Mouse (Mus musculus) kidney, embryonic 16.5 days (tissue): Measurements from ENCODE around the gene Mag. TPM values are rescaled to one million over a fixed set of nuclear protein-coding genes. Genes with fewer than 3 reads are reported as not detected.

ENCODE experiments used
- ATAC-seq: fragments of 200-750 bp; cut with Nextera tagmentation; 2 replicates; pipeline ENCODE4 v1.8.0; 2017; ENCODE audit warnings: moderate TSS enrichment; ENCODE audit not compliant: low FRiP score, low TSS enrichment
- H3K27ac ChIP-seq: fragments of 300-500 bp; sonication (generic); 2 replicates; pipeline ENCODE4 v1.5.1; 2014; ENCODE audit warnings: low read length
- H3K27me3 ChIP-seq: fragments of 300-500 bp; sonication (generic); 2 replicates; pipeline ENCODE4 v1.6.1; 2014; ENCODE audit warnings: low read length, control low read depth, mixed read lengths; ENCODE audit not compliant: insufficient read depth
- H3K36me3 ChIP-seq: fragments of 300-500 bp; sonication (generic); 2 replicates; pipeline ENCODE4 v1.6.1; 2014; ENCODE audit warnings: low read length, control low read depth, mixed read lengths; ENCODE audit not compliant: insufficient read depth
- H3K4me1 ChIP-seq: fragments of 300-500 bp; sonication (generic); 2 replicates; pipeline ENCODE4 v1.6.1; 2014; ENCODE audit warnings: low read length, control low read depth, mixed read lengths; ENCODE audit not compliant: insufficient read depth
- H3K4me2 ChIP-seq: fragments of 300-500 bp; sonication (generic); replicated peaks from 2 replicates; pipeline ENCODE4 v1.6.1; 2014; ENCODE audit warnings: low read depth, low read length
- H3K4me3 ChIP-seq: fragments of 300-500 bp; sonication (generic); 2 replicates; pipeline ENCODE4 v1.5.1; 2014; ENCODE audit warnings: mild to moderate bottlenecking, low read length
- H3K9ac ChIP-seq: fragments of 300-500 bp; sonication (generic); replicated peaks from 2 replicates; pipeline ENCODE4 v1.6.1; 2014; ENCODE audit warnings: low read length
- H3K9me3 ChIP-seq: fragments of 300-500 bp; sonication (generic); 2 replicates; pipeline ENCODE4 v1.6.1; 2016; ENCODE audit warnings: low read length, control low read depth
- WGBS: fragments of 180-500 bp; shearing (Covaris S2); extraction: QIAGEN DNeasy Blood & Tissue Kit; methylation state at CpG from one replicate; pipeline ENCODE4 v1.1.7; 2014; 5-methylcytosine and 5-hydroxymethylcytosine counted together
- polyA plus RNA-seq: library from polyadenylated mRNA; unstranded; fragments of >200 nt; fragmentation: Nextera tagmentation; extraction: Ambion mirVana; gene quantifications from 2 replicates; pipeline ENCODE4 v1.2.1, GENCODE M21; 2015

Mag gene
- 0.59 and 0.74 TPM in 2 replicates for polyA plus RNA-seq

DNA sequence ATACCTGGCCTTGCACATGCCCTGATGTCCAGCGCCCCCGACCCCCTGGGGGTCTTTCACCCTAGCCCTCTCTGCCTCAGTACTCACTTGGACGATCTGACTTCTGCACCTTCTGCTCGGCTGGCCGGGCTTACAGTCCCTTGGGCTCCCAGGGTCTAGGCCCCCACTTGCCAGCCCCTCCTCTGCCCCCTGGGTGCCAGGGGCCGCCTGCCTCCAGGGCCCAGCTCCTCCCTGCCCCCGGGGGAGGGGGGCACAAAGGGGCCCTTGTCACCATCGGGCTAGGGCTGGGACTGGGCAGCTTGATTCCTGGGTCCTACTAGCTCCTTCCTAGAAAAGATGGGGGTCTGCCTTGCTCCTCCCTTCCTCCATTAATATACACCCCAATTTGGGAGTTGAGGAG is at the start of gene Mag:
Mag (minus strand) TSS at position 142 of the 400 bp plus-strand sequence.
- Histone ChIP-seq H3K4me3 (no peak within 1 kb of the TSS), H3K4me2 (no peak within 1 kb of the TSS), H3K9me3 (no peaks in the 10 kb centered on the region), H3K4me1 (no peaks in the 10 kb centered on the region), H3K27me3 (no peaks in the 10 kb centered on the region), H3K36me3 (no peaks in the 10 kb centered on the region), H3K27ac (no peak within 1 kb of the TSS), H3K9ac (no peak within 1 kb of the TSS)
- no peak for ATAC-seq
- WGBS = 73% methylated on average over 7 of the region's 8 CpGs

GRCm38 (mm10) chr7:30964366-30964765 is 49.7 kb upstream of the Mag start:
- 78% methylated on average over 7 of the region's 7 CpGs for WGBS
- Histone ChIP-seq H3K27ac (no peak overlapping the region), H3K27me3 (no peaks in the 10 kb centered on the region), H3K4me2 (no peak overlapping the region), H3K36me3 (peaks cover 4% of the 10 kb centered on the region), H3K4me3 (no peak overlapping the region), H3K9ac (no peak overlapping the region), H3K4me1 (no peaks in the 10 kb centered on the region), H3K9me3 (no peaks in the 10 kb centered on the region)
- ATAC-seq = no peak

DNA sequence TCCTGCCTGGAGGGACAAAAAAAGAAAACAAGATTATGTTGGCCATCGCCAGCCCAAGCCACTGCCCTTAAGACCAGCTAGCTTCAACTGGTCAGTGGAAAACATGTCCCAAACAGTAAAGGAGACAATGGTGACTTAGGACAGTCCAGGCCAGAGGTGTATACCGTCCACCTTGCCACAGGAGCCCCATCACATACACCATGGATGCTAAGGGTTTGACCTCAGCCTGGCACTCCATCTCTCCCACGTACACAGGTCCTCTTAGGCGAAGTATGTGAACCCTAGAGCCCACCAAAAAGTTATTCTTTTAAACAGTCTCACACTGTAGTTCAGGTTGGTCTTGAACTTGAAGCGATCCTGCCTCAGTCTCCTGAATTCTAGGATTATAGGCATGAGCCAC is 48.2 kb upstream of the Mag start:
- Histone ChIP-seq H3K4me3 (no peak overlapping the region), H3K9ac (no peak overlapping the region), H3K27ac (no peak overlapping the region), H3K4me2 (no peak overlapping the region), H3K4me1 (peaks cover 9% of the 10 kb centered on the region), H3K36me3 (peaks cover 12% of the 10 kb centered on the region), H3K9me3 (no peaks in the 10 kb centered on the region), H3K27me3 (no peaks in the 10 kb centered on the region)
- 93% methylated on average over 5 of the region's 5 CpGs for WGBS
- no peak for ATAC-seq

DNA sequence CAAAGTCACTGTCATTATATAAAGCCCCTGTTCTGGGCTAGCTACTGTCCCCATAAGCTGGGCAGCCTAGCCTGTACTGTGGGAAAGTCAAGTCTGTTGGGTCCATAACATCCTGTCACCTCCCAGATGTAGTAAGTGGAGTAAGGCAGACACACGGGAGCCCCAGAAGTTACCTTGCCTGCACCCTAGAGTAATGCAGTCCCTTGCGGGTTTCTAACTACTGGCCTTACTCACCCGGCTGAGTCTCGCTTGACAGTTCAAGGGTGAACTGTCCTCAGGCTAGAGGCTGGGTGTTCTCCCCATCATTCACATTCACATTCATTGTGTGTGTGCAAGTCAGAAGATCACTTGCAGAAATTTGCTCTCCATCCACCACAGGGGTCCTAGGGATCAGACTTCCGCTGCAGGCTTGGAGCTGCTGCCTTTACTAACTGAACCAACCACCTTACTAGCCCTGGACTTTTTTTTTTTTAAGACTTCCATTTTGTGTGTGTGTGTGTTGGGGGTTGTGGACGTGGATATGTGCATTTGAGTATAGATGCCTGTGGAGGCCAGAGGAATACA is 45.2 kb upstream of the Mag start:
- H3K4me2 ChIP-seq = no peak overlapping the region
- peaks cover 12% of the 10 kb centered on the region for H3K36me3 ChIP-seq
- no peaks in the 10 kb centered on the region for H3K27me3 ChIP-seq
- no peak overlapping the region for H3K9ac ChIP-seq
- no peak overlapping the region for H3K4me3 ChIP-seq
- no peak for ATAC-seq
- H3K27ac ChIP-seq = no peak overlapping the region
- peaks cover 19% of the 10 kb centered on the region for H3K4me1 ChIP-seq
- 88% methylated on average over 6 of the region's 6 CpGs for WGBS
- H3K9me3 ChIP-seq = no peaks in the 10 kb centered on the region

GRCm38 (mm10) chr7:30958866-30959487 is 44.3 kb upstream of the Mag start:
- no peaks in the 10 kb centered on the region for H3K9me3 ChIP-seq
- WGBS = 99% methylated on average over 9 of the region's 9 CpGs
- H3K36me3 ChIP-seq = peaks cover 20% of the 10 kb centered on the region
- no peak overlapping the region for H3K9ac ChIP-seq
- no peak for ATAC-seq
- H3K4me1 ChIP-seq = peaks cover 22% of the 10 kb centered on the region
- no peak overlapping the region for H3K27ac ChIP-seq
- no peaks in the 10 kb centered on the region for H3K27me3 ChIP-seq
- no peak overlapping the region for H3K4me2 ChIP-seq
- no peak overlapping the region for H3K4me3 ChIP-seq

DNA sequence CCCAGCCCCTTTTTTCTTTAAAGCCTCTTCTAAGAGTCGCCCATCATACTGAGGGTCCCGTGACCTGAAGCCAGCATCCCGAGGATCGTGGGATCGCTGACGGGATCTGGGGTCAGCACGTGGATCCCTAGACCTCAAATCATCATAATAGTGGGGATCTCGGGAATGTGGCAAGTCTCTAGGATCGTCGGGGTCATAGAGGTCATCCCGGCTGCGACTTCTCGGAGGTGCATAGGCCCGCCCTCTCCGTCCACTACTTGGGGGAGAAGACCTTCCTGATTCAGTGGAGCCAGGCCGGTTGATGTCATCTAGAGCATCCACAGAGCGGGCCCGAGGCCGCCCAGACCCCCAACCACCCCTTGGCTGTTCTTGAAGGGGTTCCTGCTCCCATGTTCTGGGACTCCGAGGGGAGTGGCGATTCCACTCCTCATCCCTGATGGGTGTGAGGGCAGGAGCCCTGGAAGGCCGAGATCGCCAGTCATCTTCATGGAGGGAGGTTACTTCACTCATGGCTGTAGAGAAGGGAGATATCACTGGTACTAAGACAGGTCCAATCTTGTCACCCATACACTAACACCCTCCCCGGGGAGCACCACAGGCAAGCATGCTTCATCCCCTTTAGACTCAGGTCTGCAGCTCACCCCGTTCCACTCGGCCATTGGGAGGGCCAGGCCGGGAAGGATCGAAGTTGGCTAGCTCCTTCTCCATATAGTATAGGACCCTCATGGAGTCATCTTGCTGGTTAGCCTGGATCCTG is 43.6 kb upstream of the Mag start:
- H3K36me3 ChIP-seq = peaks cover 24% of the 10 kb centered on the region
- no peaks in the 10 kb centered on the region for H3K9me3 ChIP-seq
- no peaks in the 10 kb centered on the region for H3K27me3 ChIP-seq
- H3K27ac ChIP-seq = peak overlapping the region; percentile 98
- H3K4me1 ChIP-seq = peaks cover 22% of the 10 kb centered on the region
- H3K9ac ChIP-seq = peak overlapping the region; percentile 93
- H3K4me3 ChIP-seq = peak overlapping the region; percentile 74
- WGBS = 69% methylated on average over 28 of the region's 28 CpGs
- peak overlapping the region; percentile 84 for H3K4me2 ChIP-seq
- ATAC-seq = no peak

DNA sequence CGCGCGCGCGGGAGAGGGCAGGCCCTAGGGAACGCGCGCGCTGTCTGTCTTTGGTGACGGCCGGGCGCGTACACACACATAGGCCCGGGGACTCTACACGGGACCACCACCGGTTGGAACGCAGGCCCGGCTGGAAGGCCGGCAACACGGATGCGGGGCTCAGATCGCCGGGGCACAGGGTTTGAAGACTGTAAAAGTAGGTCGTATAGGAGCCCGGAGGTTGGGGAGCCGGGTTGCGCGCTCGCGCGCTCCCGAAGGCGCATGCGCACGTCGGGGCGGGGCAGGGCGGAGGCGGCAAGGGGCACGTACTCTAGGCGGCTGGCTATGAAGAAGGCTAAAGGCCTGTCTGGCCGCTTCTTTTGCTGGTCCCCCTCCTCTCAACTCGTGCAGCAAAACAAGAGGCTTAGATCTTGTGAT is 42.7 kb upstream of the Mag start:
- peak; percentile 46 for ATAC-seq
- no peaks in the 10 kb centered on the region for H3K9me3 ChIP-seq

DNA sequence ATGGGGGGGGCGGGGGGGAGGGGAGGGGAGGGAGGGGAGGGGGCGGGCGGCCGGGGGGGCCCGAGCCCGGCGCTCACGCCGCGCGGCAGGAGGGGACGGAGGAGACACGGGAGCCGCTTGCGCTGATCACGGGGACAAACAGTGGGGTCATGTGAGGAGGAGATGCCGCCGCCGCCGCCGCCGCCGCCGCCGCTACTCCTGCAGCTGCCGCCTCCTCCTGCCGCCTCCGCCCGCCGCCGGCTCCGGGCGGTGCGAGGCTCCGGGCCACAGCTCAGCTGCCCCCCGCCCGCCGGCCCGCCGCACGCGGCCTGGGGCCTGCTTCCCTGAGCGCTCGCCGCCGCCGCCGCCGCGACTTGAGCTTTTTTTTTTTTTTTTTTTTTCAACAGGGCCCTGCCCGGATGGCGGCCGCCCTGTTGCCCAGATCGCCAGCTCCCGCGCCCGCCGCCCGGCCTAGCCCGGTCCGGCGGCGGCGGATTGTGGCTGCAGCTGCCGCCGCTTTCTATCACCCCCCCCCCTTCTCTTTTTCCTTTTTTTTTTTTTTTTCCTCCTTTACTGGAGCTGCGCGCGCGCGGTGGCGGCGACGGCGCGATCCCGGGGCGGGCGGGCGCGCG is 42.2 kb upstream of the Mag start, which contains the start of gene Usf2:
Usf2 (minus strand) TSS at position 48 of the 611 bp plus-strand sequence.
- peaks cover 22% of the 10 kb centered on the region for H3K4me1 ChIP-seq
- peak within 1 kb of the TSS; percentile 84 for H3K4me2 ChIP-seq
- peaks cover 39% of the 10 kb centered on the region for H3K36me3 ChIP-seq
- H3K27me3 ChIP-seq = no peaks in the 10 kb centered on the region
- peak within 1 kb of the TSS; percentile 74 for H3K4me3 ChIP-seq
- peak within 1 kb of the TSS; percentile 93 for H3K9ac ChIP-seq
- H3K27ac ChIP-seq = peak within 1 kb of the TSS; percentile 98
- H3K9me3 ChIP-seq = no peaks in the 10 kb centered on the region
- peak; percentile 60; the same call in 1 of the 2 replicates for ATAC-seq
- WGBS = 0% methylated on average over 35 of the region's 82 CpGs

More for the DNA sequence above, 42.7 kb upstream of the Mag start:
- Histone ChIP-seq H3K27me3 (no peaks in the 10 kb centered on the region), H3K36me3 (peaks cover 34% of the 10 kb centered on the region), H3K27ac (peak overlapping the region; percentile 98), H3K9ac (peak overlapping the region; percentile 93), H3K4me3 (peak overlapping the region; percentile 74), H3K4me1 (peaks cover 22% of the 10 kb centered on the region), H3K4me2 (peak overlapping the region; percentile 84)
- WGBS = under 1% methylated on average over 43 of the region's 43 CpGs

DNA sequence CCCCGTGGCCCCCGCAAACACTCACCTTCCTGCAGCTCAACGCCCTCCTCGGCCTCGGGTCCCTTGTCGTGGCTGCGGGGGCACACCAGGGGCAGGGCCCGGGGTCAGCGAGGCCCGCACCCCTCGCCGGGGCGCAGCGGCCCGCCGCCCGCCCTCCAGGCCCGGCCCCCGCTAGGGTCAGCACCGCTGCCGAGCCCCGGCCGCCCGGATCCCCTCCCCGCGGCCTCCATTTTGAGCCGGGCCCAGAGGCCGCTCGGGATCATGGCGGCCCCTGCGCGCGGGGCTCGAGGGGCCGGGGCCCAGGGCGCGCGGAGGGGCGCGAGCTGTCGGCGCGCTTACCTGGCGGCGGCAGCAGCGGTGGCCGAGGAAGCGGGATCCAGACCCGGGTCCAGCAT is 41.7 kb upstream of the Mag start:
- no peaks in the 10 kb centered on the region for H3K9me3 ChIP-seq
- peaks cover 41% of the 10 kb centered on the region for H3K36me3 ChIP-seq
- WGBS = 0% methylated on average over 31 of the region's 49 CpGs
- H3K9ac ChIP-seq = peak overlapping the region; percentile 93
- H3K4me3 ChIP-seq = peak overlapping the region; percentile 74
- H3K27me3 ChIP-seq = no peaks in the 10 kb centered on the region
- H3K27ac ChIP-seq = peak overlapping the region; percentile 98
- ATAC-seq = peak; percentile 46
- H3K4me2 ChIP-seq = peak overlapping the region; percentile 84
- H3K4me1 ChIP-seq = peaks cover 22% of the 10 kb centered on the region
